Mouse (Mus musculus) cerebellum, adult 9-10 months (tissue): Measurements from ENCODE around the gene Gm37240.

ENCODE experiments used
- DNase-seq: peaks from one replicate; pipeline ENCODE4 v3.0.0; 2022

Gene Gm37240

DNA sequence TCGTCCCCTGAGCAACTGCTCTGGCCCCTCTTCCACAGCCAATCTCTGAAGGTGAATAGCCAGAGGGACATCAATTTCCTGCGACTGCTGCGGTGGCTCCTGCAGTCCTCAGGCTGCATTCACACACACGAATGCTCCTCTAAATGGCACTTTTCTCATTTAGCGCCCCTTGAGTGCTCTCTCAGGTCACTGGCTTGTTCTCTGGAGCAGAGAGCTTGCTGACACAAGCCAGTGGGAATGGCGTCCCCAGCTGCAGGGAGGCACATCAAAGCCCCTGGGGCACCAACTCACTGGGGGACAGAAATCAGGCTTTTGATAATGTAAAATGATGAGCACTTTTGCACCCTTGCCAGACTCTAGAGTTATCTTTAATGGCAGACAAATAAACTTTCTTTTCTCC, 654.5 kb downstream of the Gm37240 start:
- no peak for DNase-seq

DNA sequence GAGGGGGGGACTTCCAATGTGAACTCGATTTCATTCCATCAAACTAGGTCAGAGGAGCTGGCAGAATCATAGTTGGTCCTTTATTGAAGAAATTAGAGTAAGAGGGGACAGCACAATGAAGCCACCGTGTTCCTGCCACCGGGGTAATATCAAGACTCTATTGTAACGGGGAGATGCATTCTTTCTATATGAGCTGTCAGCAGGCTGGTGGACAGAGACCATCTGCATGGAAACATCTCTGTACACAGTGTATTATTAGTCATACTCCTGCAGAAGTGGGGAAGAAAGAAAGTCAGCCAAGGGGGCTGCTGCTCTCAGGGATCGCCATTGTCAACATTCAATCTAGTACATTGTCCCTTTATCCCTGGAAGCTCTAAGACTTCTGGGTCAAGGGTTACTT, 665.3 kb downstream of the Gm37240 start:
- DNase-seq, result no peak

DNA sequence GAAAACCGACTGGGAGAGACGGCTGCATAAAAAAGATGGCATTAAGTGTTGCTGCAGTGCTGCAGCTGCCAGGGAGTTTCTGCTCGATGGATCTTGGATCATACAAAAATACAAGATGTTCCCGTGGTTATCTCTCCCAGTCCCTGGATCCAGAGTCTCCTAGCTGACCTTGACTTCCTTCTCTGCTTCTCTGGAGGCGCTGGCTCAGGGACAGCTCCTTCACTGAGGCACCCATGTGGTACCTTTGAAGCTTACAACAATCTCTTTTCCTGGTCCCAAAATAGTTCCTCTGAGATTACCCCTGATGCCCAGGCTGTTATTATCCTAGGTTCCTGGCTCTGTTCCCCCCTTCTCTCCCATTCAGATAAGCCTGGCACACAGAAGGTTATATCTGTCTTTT, 672.4 kb downstream of the Gm37240 start:
- DNase-seq, result no peak

DNA sequence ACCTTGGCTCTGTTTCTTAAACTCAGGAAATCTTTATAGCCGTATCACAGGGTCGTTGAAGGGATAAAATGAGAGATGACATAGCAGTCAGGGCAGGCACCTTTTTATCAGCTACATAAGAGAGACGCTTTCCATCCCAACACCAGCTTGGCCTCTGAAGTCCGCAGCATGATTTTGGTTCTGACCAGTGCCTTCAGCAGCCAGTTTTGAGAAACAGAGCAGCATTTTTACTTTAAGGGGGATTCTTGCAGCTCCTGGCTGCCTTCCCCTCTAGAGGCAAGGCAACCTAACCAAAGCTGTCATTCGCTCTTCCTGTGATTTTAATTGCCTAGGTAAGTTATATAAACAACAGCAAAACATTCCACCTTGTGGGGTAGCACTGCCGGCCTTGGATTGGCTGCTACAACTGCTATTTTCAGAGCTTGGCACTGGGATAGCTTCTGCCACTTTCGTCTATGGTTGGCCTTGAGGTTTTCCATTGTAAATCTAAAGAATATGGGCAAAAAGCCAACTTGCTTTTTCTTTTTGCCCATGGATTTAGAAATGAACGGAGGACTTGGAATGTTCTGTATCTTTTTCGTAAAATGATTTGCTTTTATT, 674.5 kb downstream of the Gm37240 start:
- no peak for DNase-seq

DNA sequence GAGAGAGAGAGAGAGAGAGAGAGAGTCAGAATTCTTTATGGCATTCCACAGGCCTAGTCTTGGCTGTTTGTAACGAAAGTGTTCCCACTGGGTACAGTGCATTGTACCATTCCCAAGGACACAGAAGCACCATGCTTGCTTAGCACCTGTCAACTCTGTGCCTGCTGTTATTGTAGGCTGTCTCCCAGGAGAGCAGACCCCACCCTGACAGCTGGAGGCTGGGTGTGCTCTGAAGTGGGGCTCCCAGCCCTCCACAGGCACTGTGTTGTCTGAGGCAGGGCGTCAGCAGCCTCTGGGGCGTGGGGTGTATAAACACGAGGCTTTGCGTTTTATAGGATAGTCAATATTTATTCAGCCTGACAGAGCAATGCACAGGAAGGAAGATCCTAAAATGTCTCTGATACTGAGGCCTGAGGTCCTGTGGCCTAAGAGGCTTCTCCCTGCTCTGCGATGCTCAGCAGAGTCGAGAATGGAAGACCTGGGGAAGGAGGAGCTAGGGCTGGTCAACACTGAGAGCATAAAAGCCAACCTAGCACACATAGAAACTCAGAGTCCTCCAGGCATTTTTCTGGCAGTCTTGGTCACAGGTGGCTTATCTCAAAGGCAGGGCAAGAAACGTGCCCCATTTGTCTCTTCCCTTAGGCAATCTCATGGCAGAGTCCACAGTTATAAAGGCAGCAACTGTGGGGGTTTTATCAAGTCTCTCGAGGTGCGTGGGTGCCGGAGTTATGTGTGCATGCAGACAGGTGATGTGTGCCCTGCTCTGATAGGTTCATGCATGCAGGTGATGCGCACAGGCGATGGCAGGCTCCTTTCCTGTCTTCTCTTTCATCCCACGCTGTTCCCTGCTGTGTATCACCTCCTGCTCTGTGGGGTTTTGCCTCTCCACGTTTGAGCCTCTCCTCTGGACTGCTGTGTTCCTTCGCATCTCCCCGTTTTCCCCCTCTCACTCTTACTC, 677.2 kb downstream of the Gm37240 start:
- no peak for DNase-seq

DNA sequence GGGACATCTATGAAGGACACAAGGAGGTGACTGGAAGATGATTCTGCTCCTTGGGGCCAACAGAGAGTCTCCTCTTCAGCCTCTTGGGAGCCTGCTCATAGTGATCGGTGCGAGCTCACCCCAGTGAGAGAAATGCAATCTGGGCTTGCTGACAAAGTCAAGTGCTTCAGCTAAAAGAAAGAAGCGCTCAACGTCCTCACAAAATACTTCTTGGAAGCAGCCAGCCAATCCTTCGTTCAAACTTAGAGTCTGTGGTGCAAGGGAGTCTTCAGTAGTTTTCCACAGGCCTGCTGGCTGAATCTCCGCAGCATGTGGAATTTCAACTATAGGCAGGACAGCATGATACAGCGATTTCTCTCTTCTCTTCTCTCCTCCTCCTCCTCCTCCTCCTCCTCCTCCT, 680.8 kb downstream of the Gm37240 start:
- DNase-seq, result no peak

DNA sequence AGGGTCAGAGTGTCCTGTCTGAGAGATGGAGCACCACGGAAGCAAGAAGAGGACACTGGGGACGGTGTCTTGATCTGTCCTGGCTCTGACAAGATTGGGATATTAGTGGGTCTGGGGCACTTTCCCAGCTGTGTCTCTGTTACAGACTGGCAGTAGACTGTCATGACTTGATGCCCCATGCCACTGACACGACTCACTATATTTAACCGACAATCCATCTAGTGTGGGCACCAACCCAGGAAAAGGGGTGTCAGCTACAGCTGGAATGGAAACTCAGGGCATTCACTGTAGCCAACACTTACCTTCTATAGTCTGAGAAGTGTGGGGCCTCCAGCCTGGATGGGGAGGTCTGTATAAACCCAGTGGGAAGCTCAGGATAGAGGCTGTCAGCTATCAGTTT, 681.4 kb downstream of the Gm37240 start:
- no peak for DNase-seq

DNA sequence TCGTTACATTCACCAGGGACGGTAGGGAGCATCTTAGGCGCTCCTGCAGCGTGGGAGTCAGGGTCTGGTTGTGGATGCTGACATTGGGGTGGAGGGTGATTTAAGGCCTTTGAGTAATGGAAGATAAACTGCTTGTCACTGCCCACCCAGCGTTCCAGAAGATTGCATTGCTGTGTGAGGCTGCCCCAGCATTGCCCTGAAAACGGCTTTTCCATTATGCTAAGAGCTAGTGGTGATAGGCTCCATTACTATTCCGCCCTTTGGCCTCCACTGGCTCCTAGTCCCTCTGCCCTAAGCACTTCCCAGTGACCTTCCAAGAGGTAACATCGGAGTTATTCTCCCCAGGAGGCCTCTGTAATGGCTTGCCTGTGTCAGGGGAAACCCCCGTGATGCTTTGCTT, 683.7 kb downstream of the Gm37240 start:
- DNase-seq, result no peak

DNA sequence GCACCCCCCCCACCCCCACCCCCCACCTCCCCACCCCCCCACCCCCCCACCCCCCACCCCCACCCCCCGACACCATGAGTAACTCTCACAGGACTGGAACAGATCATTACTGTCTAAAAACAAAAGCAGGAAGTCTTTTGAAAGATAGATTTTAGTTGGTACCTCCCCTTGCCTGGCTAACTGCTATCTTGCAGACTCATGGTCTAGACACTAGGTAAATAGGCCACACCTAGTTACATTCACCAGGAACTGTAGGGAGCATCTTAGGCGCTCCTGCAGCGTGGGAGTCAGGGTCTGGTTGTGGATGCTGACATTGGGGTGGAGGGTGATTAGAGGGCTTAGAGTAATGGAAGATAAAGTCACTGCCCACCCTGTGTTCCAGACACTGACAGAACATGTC, 684.6 kb downstream of the Gm37240 start:
- no peak for DNase-seq

DNA sequence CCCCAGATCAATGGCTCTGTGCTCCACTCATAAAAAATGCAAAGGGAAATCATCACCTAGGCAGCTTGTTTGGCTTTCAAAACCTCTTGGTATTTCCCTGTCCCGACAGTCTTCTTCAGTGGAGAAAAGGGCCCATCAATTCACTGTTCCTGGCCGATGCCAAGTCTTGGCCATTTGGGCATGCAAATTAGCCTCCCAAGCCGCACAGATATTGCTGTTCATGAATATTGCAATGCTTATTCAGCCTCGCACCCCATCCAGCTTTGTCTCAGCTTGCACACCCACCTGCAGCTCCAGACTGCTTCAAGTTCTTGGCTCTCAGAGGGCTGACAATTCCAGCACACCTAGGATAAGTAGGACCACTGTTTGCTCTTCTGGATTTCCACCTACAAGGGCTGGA, 685.5 kb downstream of the Gm37240 start:
- DNase-seq, result no peak

DNA sequence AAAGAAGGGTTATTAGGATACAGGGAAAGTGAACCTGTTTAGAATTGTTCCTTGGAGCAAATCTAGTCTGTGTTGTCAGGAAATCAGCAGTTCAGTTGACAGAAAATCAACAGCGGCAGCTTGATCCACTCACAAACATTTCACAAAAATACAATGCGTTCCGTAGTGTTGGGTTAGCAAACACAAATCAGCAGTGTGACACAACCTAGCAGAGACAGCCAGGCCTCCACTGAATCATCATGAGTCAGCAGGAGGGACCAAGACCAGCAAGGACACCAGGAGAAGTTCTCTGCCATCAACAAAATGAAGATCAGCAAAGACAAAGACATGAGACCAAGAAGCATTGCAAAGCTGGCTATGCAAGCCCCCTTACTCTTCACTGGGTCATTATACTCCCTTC, 688.8 kb downstream of the Gm37240 start:
- no peak for DNase-seq

DNA sequence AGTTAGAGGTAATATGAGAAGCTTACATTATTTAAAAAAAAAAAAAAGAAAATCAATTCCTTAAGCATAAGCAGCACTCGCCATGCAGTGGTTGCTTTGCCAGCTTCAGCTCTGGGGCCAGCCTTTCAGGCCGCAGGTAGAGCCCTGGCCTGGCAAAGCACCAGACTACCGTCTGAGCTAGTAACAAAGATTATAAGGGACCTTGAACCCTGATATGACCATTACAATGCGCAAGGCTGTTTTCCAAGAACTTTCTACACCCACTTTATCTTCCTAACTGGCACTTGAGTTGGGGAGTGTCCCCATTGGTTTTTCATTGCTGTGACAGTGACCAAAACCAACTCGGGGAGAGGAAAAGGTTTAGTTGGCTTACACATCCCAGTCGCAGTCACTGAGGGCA, 690.2 kb downstream of the Gm37240 start:
- DNase-seq, result no peak

DNA sequence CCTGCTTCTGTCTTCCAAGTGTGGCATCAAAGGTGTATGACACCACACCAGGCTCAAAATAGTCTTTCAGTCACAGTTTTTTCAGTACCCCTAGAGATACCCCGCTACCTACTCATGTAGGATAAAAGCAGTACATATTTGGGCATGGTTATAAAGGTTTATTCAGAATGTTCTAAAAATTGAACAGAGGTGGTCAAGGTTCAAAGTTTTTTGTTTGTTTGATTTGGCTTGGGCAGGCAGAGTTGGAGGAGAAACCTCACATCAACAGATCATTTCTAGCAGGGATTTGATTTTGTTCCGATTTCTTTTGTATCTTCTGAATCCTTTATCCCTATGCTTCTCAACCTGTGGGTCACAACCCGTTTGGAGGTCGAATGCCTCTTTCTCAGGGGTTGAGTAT, 690.7 kb downstream of the Gm37240 start:
- DNase-seq, result no peak

DNA sequence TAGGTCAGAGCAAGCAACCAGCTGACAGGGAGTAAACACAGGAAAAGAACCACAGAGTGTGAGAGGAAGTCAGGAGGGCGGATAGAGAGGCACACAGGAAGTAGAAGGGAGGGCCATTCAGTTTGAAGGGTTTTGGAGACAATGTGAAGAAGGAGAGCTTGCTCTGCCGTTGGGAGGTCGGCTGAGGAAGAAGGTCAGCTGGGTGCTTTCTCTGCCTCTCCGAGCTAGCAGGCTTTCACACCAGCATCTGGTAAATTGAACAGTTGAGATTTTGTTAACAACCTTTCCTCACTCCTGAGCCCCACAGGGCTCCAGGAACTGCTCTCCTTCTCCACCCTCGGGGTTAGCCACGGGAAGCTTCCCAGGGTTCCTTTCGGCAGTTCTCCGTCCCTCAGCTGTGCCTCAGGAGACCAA, 692.2 kb downstream of the Gm37240 start:
- DNase-seq, result no peak

DNA sequence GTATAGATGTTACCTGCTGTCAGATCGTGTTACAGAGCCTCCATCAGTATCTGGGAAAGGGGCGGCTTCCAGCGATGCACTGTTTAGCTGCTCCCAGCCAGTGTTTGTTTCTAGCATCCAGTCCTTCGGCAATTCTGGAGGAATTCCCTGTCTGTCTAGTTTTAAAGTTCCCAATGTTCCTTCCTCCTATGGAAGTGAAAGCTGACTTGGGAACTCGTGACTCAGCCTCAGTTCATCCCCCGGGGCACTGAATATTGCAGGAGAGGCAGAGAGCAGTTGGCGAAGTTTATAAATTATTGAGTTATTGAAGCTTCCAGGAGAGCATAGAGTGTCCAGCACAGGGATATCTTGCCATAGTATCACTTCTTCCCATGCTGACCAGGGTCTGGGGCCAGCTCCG, 697.5 kb downstream of the Gm37240 start:
- DNase-seq, result no peak

DNA sequence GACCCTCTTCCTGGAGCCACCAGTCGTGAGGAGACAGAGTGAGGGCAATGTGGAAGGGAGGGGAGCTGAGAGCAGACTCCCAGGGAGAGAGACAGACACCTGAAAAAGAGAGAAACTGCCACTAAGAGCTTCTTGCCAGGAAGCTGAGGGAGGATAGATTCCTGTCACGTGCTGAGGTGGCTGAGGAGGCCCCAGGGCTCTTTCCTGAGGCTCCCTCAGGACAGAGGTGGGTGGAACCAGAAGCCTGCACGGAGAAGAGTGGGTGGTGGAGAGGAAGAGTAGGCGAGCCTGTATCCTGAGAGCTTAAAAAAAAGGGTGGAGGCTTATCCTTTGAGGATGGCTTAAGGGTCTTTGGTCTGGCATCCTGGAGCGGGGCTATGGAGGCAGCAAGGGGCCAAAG, 699.0 kb downstream of the Gm37240 start:
- DNase-seq, result no peak

DNA sequence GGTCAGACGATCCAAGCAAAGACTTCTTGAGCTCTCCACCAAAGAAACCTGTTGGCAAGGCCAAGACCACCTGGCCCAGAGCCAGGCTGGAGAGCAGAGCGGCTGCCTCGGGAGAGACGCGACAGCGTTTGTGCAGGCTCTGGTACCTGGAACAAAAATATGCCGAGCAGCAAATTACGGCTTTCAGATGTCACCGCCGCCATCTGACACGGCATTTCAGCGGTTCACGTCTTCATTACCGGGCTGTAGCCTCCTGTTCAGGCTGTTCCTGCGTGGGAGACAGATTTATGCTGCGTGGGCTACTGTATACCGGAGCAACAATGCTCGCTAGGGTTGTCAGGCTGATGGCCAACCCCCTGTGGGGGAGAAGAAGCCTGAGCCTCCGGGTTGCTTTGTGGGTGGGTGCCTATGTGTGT, 700.6 kb downstream of the Gm37240 start:
- DNase-seq, result peak; percentile 77

DNA sequence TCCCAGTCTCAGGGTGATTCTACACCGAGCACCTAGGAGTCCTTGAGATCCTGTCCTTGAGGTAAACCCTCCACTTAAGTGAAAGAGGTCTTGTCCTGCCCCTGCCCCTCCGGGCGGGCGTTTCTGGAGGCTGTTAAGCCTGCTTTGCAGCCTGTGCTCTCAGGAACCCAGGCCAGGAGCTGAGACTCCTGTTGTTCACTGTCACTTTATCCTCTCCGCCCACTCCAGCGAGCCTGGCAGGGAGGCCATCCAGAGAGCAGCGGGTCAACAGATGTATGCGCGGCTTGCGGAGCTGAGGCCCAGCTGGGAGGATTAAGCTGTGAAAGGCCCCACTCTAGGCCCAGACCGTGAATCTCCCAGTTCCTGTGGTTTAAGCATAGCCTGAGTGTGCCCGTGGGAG, 701.5 kb downstream of the Gm37240 start:
- DNase-seq, result peak; percentile 39

DNA sequence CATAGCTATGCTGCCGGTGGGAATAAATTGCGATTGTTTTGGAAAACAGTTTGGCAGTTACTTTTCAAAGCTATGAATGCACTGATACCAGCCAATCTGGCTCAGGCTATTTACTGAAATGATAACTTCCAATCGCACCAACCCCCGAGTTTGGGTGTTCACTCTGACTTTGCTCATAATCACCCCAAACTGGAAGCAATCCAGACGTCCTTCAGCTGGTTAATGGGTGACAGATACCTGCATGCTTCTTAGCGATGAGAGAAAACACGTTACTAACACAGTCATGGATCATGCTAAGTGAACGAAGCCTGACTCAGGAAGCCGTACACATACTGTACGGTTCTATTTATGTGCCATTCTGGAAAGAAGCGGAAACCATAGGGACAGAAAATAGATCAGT, 702.4 kb downstream of the Gm37240 start:
- no peak for DNase-seq

DNA sequence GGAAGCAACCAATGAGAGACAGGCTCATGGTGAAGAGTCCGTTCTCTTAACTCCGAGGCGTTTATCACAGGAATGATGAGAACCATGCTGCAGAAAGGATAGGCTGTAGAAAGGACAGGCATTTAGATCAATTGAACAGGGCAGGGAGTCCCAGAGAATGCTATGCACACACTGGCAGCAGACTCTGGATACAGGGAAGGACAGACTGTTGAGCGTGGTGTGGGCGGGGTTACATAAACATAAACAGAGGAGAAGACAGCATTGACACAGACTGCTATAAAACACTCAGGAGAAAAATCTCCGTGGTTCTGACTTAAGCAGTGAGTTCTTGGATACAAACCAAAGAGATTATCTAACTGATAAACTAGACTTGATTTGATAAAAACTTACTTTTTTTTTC, 703.2 kb downstream of the Gm37240 start:
- DNase-seq, result no peak

DNA sequence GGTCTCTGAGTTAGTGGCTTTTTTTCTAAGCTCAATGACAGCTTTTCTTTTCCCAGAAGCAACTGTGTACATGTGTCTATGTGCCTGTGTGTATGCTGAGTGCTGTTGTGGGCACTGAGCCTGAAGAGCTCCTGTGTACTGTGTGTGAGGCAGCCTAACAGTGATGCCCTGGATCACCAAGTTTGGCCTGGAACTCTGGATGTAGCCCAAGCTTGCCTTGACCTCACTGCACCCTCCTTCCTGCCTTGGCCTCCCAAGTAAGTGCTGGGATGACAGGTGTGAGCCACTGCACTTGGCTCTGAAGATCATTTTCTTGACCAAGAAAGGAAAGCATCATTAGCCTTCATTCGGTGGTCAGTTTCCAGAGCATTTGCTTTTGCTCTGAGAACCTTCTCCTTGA, 710.6 kb downstream of the Gm37240 start:
- no peak for DNase-seq

DNA sequence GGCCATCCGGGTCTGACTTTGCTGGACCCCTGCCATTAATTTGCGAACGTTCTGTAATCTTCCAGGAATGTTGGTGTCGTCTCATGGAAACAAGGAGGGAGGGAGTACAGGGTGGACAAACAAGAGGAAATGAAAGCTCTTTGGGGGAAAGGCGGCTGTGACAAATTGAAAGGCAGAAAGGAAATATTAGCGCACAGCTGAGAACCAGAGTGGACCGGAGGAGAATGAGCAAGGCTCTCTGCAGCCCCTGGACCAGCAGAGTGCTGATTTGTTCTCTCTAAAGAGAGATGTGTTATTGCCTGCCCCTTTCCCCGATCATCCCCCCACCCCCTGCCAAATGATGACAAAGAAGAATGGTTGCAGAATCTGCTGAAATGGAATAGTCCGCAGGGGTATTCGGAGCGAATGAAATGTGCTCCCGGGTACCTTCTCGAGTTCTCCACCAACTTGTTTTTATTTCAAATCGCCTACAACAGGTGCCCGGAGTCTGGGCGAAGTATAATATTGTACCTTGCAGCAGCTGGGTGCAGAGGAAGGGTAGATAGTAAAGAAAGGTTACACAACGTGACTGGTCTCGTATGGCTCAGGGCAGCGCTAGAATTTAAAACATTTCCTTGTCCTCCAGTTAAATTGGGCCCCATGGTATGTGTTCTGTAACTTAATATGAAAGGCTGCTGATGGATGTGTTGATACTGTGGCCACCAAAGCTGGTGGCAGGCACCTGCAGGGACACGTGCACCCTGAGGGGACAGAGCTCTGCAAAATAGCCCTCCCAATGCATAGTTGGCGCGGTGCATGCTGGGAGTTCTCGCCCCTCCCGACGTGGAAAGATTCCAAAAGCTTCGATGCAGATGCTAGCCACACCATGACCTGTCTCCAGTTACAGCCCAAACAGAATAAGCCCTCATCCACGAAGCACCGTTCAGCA, 712.5 kb downstream of the Gm37240 start:
- DNase-seq, result no peak

DNA sequence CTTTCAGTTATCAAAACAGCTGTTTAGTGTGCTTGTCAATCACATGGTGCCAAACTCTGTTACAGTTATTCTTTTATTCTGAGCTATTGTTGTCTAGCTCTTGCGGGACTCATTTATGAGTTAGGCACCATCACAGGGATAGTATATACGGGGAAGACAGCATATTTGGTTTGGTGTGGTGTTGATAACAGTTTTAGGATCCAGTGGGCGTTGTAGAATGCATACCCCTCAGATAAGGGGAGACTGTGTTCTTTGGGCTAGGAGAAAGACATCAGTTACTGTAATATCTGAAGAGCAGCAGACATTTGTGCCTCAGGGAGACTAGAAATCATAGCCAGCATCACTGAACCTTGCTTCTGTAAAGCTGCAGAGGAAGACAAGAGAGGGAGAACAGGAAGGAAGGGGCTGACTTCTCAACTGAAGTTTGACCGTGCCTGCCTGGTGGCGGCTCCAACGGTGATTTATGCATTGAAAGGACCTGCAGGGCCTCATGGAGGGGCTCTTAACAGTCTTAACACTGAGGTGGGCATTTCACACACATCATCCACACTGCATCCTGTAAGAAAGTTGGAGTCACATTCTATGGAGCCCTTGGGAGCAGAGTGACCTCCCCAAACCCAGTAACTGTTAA, 713.8 kb downstream of the Gm37240 start:
- no peak for DNase-seq
